Mouse (Mus musculus): ENCODE data around the gene Med16.

DNA sequence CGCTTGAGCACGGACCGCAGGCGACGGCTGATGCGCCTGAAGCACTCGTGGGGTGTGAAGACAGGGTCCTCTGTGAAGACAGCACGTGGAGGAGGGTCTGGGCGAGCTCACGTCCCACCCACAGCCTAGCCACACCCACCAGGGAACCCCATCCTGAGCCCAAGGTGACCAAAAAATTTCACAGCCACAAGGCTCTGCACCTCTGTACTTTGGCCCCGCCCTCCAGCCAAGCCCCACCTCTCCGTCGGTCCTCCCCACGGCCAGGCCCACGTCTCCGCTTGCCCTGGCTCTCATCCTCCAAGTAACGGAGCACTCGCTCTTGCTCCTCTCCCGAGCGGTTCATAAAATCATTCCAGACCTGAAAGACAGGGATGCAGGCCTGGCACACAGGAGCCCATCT lies 3.7 kb upstream of the Med16 start:
- no peak for TF ChIP-seq CTCF (IDR thresholded peaks at IDR 0.05; ENCODE audit: borderline replicate concordance, extremely low read depth, insufficient read depth, insufficient read length)
- TF ChIP-seq POLR2A (IDR thresholded peaks at IDR 0.05; ENCODE audit: borderline replicate concordance, extremely low read depth, insufficient read depth, insufficient read length, poor library complexity, severe bottlenecking) = no peak
